Mouse (Mus musculus): ENCODE measurements around the gene Rap2a. TPM values are rescaled to one million over a fixed set of nuclear protein-coding genes. Genes with fewer than 3 reads are reported as not detected.

Gene Rap2a
- polyA plus RNA-seq, 1 experiment from 2014 or later: 21.3 TPM

GRCm38 (mm10) chr14:120519921-120520320 lies 41.7 kb downstream of the Rap2a start:
- Histone ChIP-seq H3K36me3 (no peaks in the 10 kb centered on the region), H3K4me2 (no peak overlapping the region), H3K27me3 (replicated peaks) (no peaks in the 10 kb centered on the region), H3K9ac (replicated peaks) (no peak overlapping the region), H3K27ac (replicated peaks) (no peak overlapping the region), H3K9me3 (replicated peaks) (peaks cover 5% of the 10 kb centered on the region; the same call in 1 of the 2 replicates), H3K4me1 (no peaks in the 10 kb centered on the region), H3K4me3 (replicated peaks) (no peak overlapping the region)
- WGBS: 85% methylated on average over 1 of the region's 1 CpGs
- no peak for ATAC-seq (ENCODE audit: low FRiP score)

DNA sequence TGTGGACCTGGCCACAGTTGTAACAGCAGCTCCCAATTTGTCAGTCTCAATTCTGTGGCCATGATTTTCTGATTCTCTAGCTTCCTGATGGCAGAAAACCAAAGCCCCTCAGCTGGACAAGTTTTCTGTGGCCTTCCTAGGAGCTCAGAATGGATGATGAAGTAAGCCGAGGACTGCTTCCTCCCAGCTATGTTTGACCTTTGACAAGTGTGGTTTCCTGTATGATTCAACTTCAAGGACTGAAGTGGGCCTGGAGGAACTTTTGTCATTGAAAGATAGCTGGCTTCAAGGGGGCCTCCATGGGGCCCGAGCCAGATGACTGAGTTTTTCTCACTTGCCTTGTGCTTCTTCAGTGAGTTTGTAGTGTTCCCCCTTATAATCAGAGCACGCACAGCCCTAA lies 42.6 kb downstream of the Rap2a start:
- ATAC-seq (ENCODE audit: low FRiP score): no peak

DNA sequence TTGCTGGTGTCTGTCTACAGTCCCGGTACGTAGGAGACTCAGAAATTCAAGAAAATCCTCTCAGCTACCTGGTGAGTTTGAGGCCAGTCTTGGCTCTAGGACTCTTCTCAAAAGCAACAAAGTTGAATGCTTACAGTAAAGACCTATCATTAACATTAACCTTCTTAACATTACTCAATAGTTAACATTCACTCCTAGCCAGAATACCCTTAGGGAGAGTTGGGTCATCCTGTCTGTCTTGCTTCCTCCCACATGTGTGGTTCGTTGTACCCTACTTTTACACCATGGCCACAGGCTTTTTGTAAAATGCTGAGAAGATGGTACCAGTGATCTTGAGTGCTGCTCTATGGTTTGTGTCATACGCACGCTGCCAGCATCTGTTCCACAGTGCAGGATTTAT lies 45.1 kb downstream of the Rap2a start:
- WGBS: 92% methylated on average over 5 of the region's 5 CpGs
- Histone ChIP-seq H3K27ac (replicated peaks) (no peak overlapping the region), H3K4me2 (no peak overlapping the region), H3K9ac (replicated peaks) (no peak overlapping the region), H3K27me3 (replicated peaks) (no peaks in the 10 kb centered on the region), H3K9me3 (replicated peaks) (no peaks in the 10 kb centered on the region), H3K36me3 (no peaks in the 10 kb centered on the region), H3K4me3 (replicated peaks) (no peak overlapping the region), H3K4me1 (no peaks in the 10 kb centered on the region)
- no peak for ATAC-seq (ENCODE audit: low FRiP score)

More for the DNA sequence above, 42.6 kb downstream of the Rap2a start:
- Histone ChIP-seq H3K4me2 (no peak overlapping the region), H3K4me1 (no peaks in the 10 kb centered on the region), H3K27ac (replicated peaks) (no peak overlapping the region), H3K36me3 (no peaks in the 10 kb centered on the region), H3K27me3 (replicated peaks) (no peaks in the 10 kb centered on the region), H3K4me3 (replicated peaks) (no peak overlapping the region), H3K9ac (replicated peaks) (no peak overlapping the region), H3K9me3 (replicated peaks) (peaks cover 5% of the 10 kb centered on the region; the same call in 1 of the 2 replicates)
- WGBS: 84% methylated on average over 3 of the region's 3 CpGs

GRCm38 (mm10) chr14:120525644-120526043 lies 47.4 kb downstream of the Rap2a start:
- Histone ChIP-seq H3K9ac (replicated peaks) (no peak overlapping the region), H3K27ac (replicated peaks) (no peak overlapping the region), H3K9me3 (replicated peaks) (no peaks in the 10 kb centered on the region), H3K4me3 (replicated peaks) (no peak overlapping the region), H3K27me3 (replicated peaks) (no peaks in the 10 kb centered on the region), H3K4me2 (no peak overlapping the region), H3K36me3 (no peaks in the 10 kb centered on the region), H3K4me1 (no peaks in the 10 kb centered on the region)
- no peak for ATAC-seq (ENCODE audit: low FRiP score)
- WGBS: 69% methylated on average over 2 of the region's 2 CpGs

- no peak for ATAC-seq (ENCODE audit: low FRiP score)
- no peaks in the 10 kb centered on the region for H3K9me3 ChIP-seq (replicated peaks)
- WGBS: 95% methylated on average over 3 of the region's 3 CpGs
Observed at GRCm38 (mm10) chr14:120533301-120533700, 55.1 kb downstream of the Rap2a start.

DNA sequence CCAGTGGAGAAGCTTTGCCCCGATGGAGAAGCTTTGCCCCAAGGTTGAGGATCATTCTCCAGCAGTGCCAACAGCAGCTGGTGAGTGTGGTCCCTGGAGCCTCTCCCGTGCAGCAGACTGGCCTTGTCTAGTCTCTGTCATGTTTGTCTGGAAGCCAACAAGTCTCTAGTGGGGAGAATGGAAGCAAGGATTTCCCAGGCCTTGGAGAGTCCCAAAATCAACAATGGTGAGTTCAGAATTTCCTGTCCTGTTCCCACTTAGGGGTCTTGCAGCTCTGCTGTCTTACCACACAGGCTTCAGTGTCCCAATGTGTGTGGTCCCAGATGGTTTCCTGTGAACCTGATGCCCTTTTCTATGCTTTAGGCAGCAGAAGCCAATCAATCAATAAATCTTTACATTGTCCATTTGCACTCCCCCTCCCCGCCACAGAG lies 56.6 kb downstream of the Rap2a start:
- Histone ChIP-seq H3K4me2 (no peak overlapping the region), H3K27ac (replicated peaks) (no peak overlapping the region), H3K27me3 (replicated peaks) (no peaks in the 10 kb centered on the region), H3K4me3 (replicated peaks) (no peak overlapping the region), H3K36me3 (no peaks in the 10 kb centered on the region), H3K9me3 (replicated peaks) (no peaks in the 10 kb centered on the region), H3K4me1 (0 out of 2 replicates have a peak, but pooled peaks cover 5% of the 10 kb centered on the region), H3K9ac (replicated peaks) (no peak overlapping the region)
- no peak for ATAC-seq (ENCODE audit: low FRiP score)
- 42% methylated on average over 3 of the region's 3 CpGs for WGBS

More at GRCm38 (mm10) chr14:120533301-120533700, 55.1 kb downstream of the Rap2a start:
- no peak overlapping the region for H3K9ac ChIP-seq (replicated peaks)
- no peak overlapping the region for H3K27ac ChIP-seq (replicated peaks)
- no peaks in the 10 kb centered on the region for H3K27me3 ChIP-seq (replicated peaks)
- no peaks in the 10 kb centered on the region for H3K36me3 ChIP-seq
- no peak overlapping the region for H3K4me3 ChIP-seq (replicated peaks)
- H3K4me2 ChIP-seq: no peak overlapping the region
- 0 out of 2 replicates have a peak, but pooled peaks cover 5% of the 10 kb centered on the region for H3K4me1 ChIP-seq

GRCm38 (mm10) chr14:120535446-120535845 lies 57.2 kb downstream of the Rap2a start:
- Histone ChIP-seq H3K4me3 (replicated peaks) (no peak overlapping the region), H3K4me2 (no peak overlapping the region), H3K4me1 (0 out of 2 replicates have a peak, but pooled peaks cover 5% of the 10 kb centered on the region), H3K36me3 (no peaks in the 10 kb centered on the region), H3K27me3 (replicated peaks) (no peaks in the 10 kb centered on the region), H3K27ac (replicated peaks) (no peak overlapping the region), H3K9me3 (replicated peaks) (no peaks in the 10 kb centered on the region), H3K9ac (replicated peaks) (no peak overlapping the region)
- WGBS: 51% methylated on average over 4 of the region's 4 CpGs
- ATAC-seq (ENCODE audit: low FRiP score): no peak

GRCm38 (mm10) chr14:120535924-120536323 lies 57.7 kb downstream of the Rap2a start:
- 93% methylated on average over 3 of the region's 3 CpGs for WGBS
- no peak overlapping the region for H3K27ac ChIP-seq (replicated peaks)
- H3K9me3 ChIP-seq (replicated peaks): no peaks in the 10 kb centered on the region
- H3K4me2 ChIP-seq: no peak overlapping the region
- no peaks in the 10 kb centered on the region for H3K36me3 ChIP-seq
- no peak overlapping the region for H3K4me3 ChIP-seq (replicated peaks)
- 0 out of 2 replicates have a peak, but pooled peaks cover 5% of the 10 kb centered on the region for H3K4me1 ChIP-seq
- H3K9ac ChIP-seq (replicated peaks): no peak overlapping the region
- H3K27me3 ChIP-seq (replicated peaks): no peaks in the 10 kb centered on the region
- no peak for ATAC-seq (ENCODE audit: low FRiP score)

GRCm38 (mm10) chr14:120539128-120539527 lies 60.9 kb downstream of the Rap2a start:
- Histone ChIP-seq H3K4me3 (replicated peaks) (no peak overlapping the region), H3K9me3 (replicated peaks) (no peaks in the 10 kb centered on the region), H3K4me1 (0 out of 2 replicates have a peak, but pooled peaks cover 5% of the 10 kb centered on the region), H3K9ac (replicated peaks) (no peak overlapping the region), H3K27me3 (replicated peaks) (no peaks in the 10 kb centered on the region), H3K36me3 (no peaks in the 10 kb centered on the region), H3K27ac (replicated peaks) (no peak overlapping the region), H3K4me2 (no peak overlapping the region)
- 76% methylated on average over 2 of the region's 2 CpGs for WGBS
- ATAC-seq (ENCODE audit: low FRiP score): no peak

- 0 out of 2 replicates have a peak, but pooled peaks cover 4% of the 10 kb centered on the region for H3K4me1 ChIP-seq
- ATAC-seq (ENCODE audit: low FRiP score): no peak
- 57% methylated on average over 3 of the region's 3 CpGs for WGBS
- H3K4me2 ChIP-seq: no peak overlapping the region
- H3K27ac ChIP-seq (replicated peaks): no peak overlapping the region
- H3K27me3 ChIP-seq (replicated peaks): no peaks in the 10 kb centered on the region
- H3K9me3 ChIP-seq (replicated peaks): no peaks in the 10 kb centered on the region
- no peak overlapping the region for H3K9ac ChIP-seq (replicated peaks)
- no peaks in the 10 kb centered on the region for H3K36me3 ChIP-seq
- no peak overlapping the region for H3K4me3 ChIP-seq (replicated peaks)
Observed at GRCm38 (mm10) chr14:120539626-120540025, 61.4 kb downstream of the Rap2a start.

GRCm38 (mm10) chr14:120542445-120542844 lies 64.2 kb downstream of the Rap2a start:
- Histone ChIP-seq H3K4me3 (replicated peaks) (no peak overlapping the region), H3K9ac (replicated peaks) (no peak overlapping the region), H3K27me3 (replicated peaks) (no peaks in the 10 kb centered on the region), H3K9me3 (replicated peaks) (no peaks in the 10 kb centered on the region), H3K4me2 (no peak overlapping the region), H3K4me1 (no peaks in the 10 kb centered on the region), H3K36me3 (no peaks in the 10 kb centered on the region), H3K27ac (replicated peaks) (no peak overlapping the region)
- WGBS: 70% methylated on average over 8 of the region's 8 CpGs
- ATAC-seq (ENCODE audit: low FRiP score): no peak

DNA sequence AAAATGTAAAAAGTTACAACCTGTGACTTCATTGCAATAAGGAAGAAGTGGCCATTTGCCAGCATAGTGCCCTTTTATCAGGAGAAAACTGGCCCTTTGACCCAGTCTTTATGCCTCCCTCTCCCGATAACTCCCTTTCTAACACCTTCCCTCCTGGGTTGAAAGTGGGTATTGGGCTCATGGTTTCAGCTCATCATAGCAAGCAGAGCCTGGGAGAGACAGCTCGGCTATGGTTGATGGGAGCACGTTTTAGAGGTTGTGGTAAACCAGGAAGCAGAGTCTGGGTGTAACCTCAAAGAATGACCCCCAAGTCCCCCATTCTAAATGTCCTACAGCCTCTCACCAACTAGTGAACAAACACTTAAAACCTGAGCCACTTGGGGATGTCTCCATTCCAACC lies 64.7 kb downstream of the Rap2a start:
- 86% methylated on average over 3 of the region's 3 CpGs for WGBS
- Histone ChIP-seq H3K4me1 (no peaks in the 10 kb centered on the region), H3K4me2 (no peak overlapping the region), H3K9me3 (replicated peaks) (no peaks in the 10 kb centered on the region), H3K36me3 (no peaks in the 10 kb centered on the region), H3K27me3 (replicated peaks) (no peaks in the 10 kb centered on the region), H3K9ac (replicated peaks) (no peak overlapping the region), H3K27ac (replicated peaks) (no peak overlapping the region), H3K4me3 (replicated peaks) (no peak overlapping the region)
- no peak for ATAC-seq (ENCODE audit: low FRiP score)
